Mouse (Mus musculus) midbrain, embryonic 12.5 days (tissue): ENCODE measurements at regions not wholly inside any gene's neighbourhood (a gene's known extent, or its start where the extent isn't known, plus 50 kb on each side); places are given as distances from the start of the nearest gene placed in this dataset.

ENCODE experiments used
- ATAC-seq: fragments of 200-750 bp; cut with Nextera tagmentation; 2 replicates; pipeline ENCODE4 v1.8.0; 2017; ENCODE audit warnings: low read depth, moderate TSS enrichment, moderate library complexity; ENCODE audit not compliant: low FRiP score
- H3K27ac ChIP-seq: fragments of 300-500 bp; sonication (generic); replicated peaks from 2 replicates; pipeline ENCODE4 v1.5.1; 2016; ENCODE audit warnings: mild to moderate bottlenecking
- H3K27me3 ChIP-seq: fragments of 300-500 bp; sonication (generic); 2 replicates; pipeline ENCODE4 v1.6.1; 2016; ENCODE audit warnings: mild to moderate bottlenecking
- H3K36me3 ChIP-seq: fragments of 300-500 bp; sonication (generic); 2 replicates; pipeline ENCODE4 v1.6.1; 2016
- H3K4me1 ChIP-seq: fragments of 300-500 bp; sonication (generic); 2 replicates; pipeline ENCODE4 v1.6.1; 2016
- H3K4me2 ChIP-seq: fragments of 300-500 bp; sonication (generic); replicated peaks from 2 replicates; pipeline ENCODE4 v1.6.1; 2016; ENCODE audit warnings: mild to moderate bottlenecking, moderate library complexity
- H3K4me3 ChIP-seq: fragments of 300-500 bp; sonication (generic); 2 replicates; pipeline ENCODE4 v1.5.1; 2016; ENCODE audit warnings: mild to moderate bottlenecking
- H3K9ac ChIP-seq: fragments of 300-500 bp; sonication (generic); replicated peaks from 2 replicates; pipeline ENCODE4 v1.6.1; 2016; ENCODE audit warnings: mild to moderate bottlenecking, moderate library complexity
- H3K9me3 ChIP-seq: fragments of 300-500 bp; sonication (generic); 2 replicates; pipeline ENCODE4 v1.6.1; 2016; ENCODE audit warnings: mild to moderate bottlenecking
- WGBS: fragments of 180-500 bp; shearing (Covaris S2); methylation state at CpG from one replicate; pipeline ENCODE4 v1.1.7; 2016; 5-methylcytosine and 5-hydroxymethylcytosine counted together

- Histone ChIP-seq H3K36me3 (no peaks in the 10 kb centered on the region), H3K27me3 (no peaks in the 10 kb centered on the region), H3K4me3 (no peak overlapping the region), H3K27ac (no peak overlapping the region), H3K4me1 (no peaks in the 10 kb centered on the region), H3K9me3 (no peaks in the 10 kb centered on the region), H3K9ac (no peak overlapping the region), H3K4me2 (no peak overlapping the region)
- ATAC-seq = no peak
- 90% methylated on average over 7 of the region's 7 CpGs for WGBS
These were observed 57.8 kb upstream of the Cry1 start for GRCm38 (mm10) chr10:85242701-85243100.

DNA sequence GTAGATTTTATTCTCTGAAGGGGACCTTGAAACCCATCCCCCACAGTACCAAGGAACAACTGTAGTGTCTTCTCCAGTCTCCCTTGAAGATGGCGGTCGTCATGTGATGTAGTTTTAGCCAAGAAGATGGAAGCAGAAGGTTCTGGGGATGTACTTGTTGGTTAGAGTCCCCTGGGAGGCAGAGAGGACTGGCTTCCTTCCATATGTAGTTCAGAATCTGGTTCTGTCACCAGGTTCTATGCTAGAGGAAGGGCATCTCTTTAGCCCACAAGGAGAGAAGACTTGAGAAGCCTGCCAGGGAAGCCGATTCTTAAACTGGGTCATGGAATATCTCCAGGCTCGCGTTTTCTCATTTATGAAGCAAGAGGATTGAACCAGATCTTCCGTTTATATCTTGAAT is 58.7 kb upstream of the Cry1 start:
- no peaks in the 10 kb centered on the region for H3K27me3 ChIP-seq
- H3K9me3 ChIP-seq = no peaks in the 10 kb centered on the region
- H3K27ac ChIP-seq = no peak overlapping the region
- no peaks in the 10 kb centered on the region for H3K36me3 ChIP-seq
- H3K4me3 ChIP-seq = no peak overlapping the region
- H3K4me2 ChIP-seq = no peak overlapping the region
- no peaks in the 10 kb centered on the region for H3K4me1 ChIP-seq
- ATAC-seq = no peak
- WGBS = 94% methylated on average over 6 of the region's 6 CpGs
- H3K9ac ChIP-seq = no peak overlapping the region

GRCm38 (mm10) chr10:85265746-85266145 is 80.9 kb upstream of the Cry1 start:
- no peak for ATAC-seq
- Histone ChIP-seq H3K4me2 (no peak overlapping the region), H3K4me3 (no peak overlapping the region), H3K9ac (no peak overlapping the region), H3K27ac (no peak overlapping the region), H3K27me3 (no peaks in the 10 kb centered on the region), H3K4me1 (no peaks in the 10 kb centered on the region), H3K9me3 (no peaks in the 10 kb centered on the region), H3K36me3 (no peaks in the 10 kb centered on the region)
- WGBS = 53% methylated on average over 5 of the region's 5 CpGs

GRCm38 (mm10) chr10:85266148-85266547 is 81.3 kb upstream of the Cry1 start:
- H3K4me1 ChIP-seq = no peaks in the 10 kb centered on the region
- H3K4me3 ChIP-seq = no peak overlapping the region
- no peak for ATAC-seq
- H3K36me3 ChIP-seq = no peaks in the 10 kb centered on the region
- WGBS = 38% methylated on average over 10 of the region's 10 CpGs
- no peak overlapping the region for H3K4me2 ChIP-seq
- H3K9ac ChIP-seq = no peak overlapping the region
- no peak overlapping the region for H3K27ac ChIP-seq
- H3K27me3 ChIP-seq = no peaks in the 10 kb centered on the region
- H3K9me3 ChIP-seq = no peaks in the 10 kb centered on the region

GRCm38 (mm10) chr10:85266796-85267195 is 81.9 kb upstream of the Cry1 start:
- Histone ChIP-seq H3K9me3 (no peaks in the 10 kb centered on the region), H3K4me1 (no peaks in the 10 kb centered on the region), H3K27me3 (no peaks in the 10 kb centered on the region), H3K4me3 (no peak overlapping the region), H3K36me3 (no peaks in the 10 kb centered on the region), H3K9ac (no peak overlapping the region), H3K4me2 (no peak overlapping the region), H3K27ac (no peak overlapping the region)
- no peak for ATAC-seq
- WGBS = 85% methylated on average over 4 of the region's 4 CpGs

- Histone ChIP-seq H3K9ac (no peak overlapping the region), H3K4me3 (no peak overlapping the region), H3K4me1 (peaks cover 3% of the 10 kb centered on the region; the same call in 1 of the 2 replicates), H3K27ac (no peak overlapping the region), H3K27me3 (no peaks in the 10 kb centered on the region), H3K4me2 (no peak overlapping the region), H3K9me3 (no peaks in the 10 kb centered on the region), H3K36me3 (no peaks in the 10 kb centered on the region)
- 60% methylated on average over 6 of the region's 6 CpGs for WGBS
- no peak for ATAC-seq
These were observed 85.3 kb upstream of the Cry1 start for GRCm38 (mm10) chr10:85270209-85270608.

DNA sequence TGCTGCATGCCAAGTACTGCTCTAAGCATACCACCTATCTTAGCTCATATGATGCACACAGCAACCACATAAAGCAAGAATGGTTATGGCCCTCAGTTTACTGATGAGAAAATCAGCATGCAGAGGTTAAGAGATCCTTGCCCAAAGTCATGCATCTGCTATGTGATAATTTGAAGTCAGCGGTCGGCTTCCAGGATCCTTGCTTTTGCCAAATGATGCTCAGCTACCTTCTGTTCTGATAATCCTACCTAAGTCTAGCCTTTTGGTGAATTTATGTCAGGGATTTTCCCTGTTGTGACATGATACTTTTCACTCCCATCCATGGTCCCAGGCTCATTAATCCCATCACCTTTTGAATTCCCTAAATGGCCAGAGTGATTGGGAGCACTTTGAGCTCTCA is 91.9 kb upstream of the Cry1 start:
- WGBS = 95% methylated on average over 2 of the region's 2 CpGs
- no peaks in the 10 kb centered on the region for H3K9me3 ChIP-seq
- H3K4me2 ChIP-seq = no peak overlapping the region
- no peak for ATAC-seq
- H3K4me1 ChIP-seq = peaks cover 3% of the 10 kb centered on the region; the same call in 1 of the 2 replicates
- H3K36me3 ChIP-seq = no peaks in the 10 kb centered on the region
- no peak overlapping the region for H3K4me3 ChIP-seq
- no peak overlapping the region for H3K27ac ChIP-seq
- H3K9ac ChIP-seq = no peak overlapping the region
- H3K27me3 ChIP-seq = no peaks in the 10 kb centered on the region

- ATAC-seq = peak; percentile 81
- Histone ChIP-seq H3K9ac (no peak overlapping the region), H3K4me1 (peaks cover 14% of the 10 kb centered on the region), H3K4me2 (no peak overlapping the region), H3K36me3 (no peaks in the 10 kb centered on the region), H3K27ac (no peak overlapping the region; the same call in 1 of the 2 replicates), H3K9me3 (no peaks in the 10 kb centered on the region), H3K4me3 (no peak overlapping the region), H3K27me3 (no peaks in the 10 kb centered on the region)
- WGBS = 86% methylated on average over 5 of the region's 5 CpGs
These were observed 94.7 kb upstream of the Btbd11 start for GRCm38 (mm10) chr10:85291733-85292476.

- H3K9me3 ChIP-seq = no peaks in the 10 kb centered on the region
- no peak overlapping the region for H3K4me3 ChIP-seq
- ATAC-seq = peak; percentile 91
- WGBS = 33% methylated on average over 2 of the region's 2 CpGs
- no peaks in the 10 kb centered on the region for H3K27me3 ChIP-seq
- H3K27ac ChIP-seq = no peak overlapping the region; the same call in 1 of the 2 replicates
- H3K4me1 ChIP-seq = peaks cover 14% of the 10 kb centered on the region
- no peak overlapping the region for H3K4me2 ChIP-seq
- no peak overlapping the region for H3K9ac ChIP-seq
- no peaks in the 10 kb centered on the region for H3K36me3 ChIP-seq
These were observed 94.1 kb upstream of the Btbd11 start for GRCm38 (mm10) chr10:85292477-85292855.

GRCm38 (mm10) chr10:85293071-85293783 is 93.4 kb upstream of the Btbd11 start:
- H3K4me1 ChIP-seq = peaks cover 14% of the 10 kb centered on the region
- no peak overlapping the region for H3K4me3 ChIP-seq
- 60% methylated on average over 9 of the region's 9 CpGs for WGBS
- no peaks in the 10 kb centered on the region for H3K9me3 ChIP-seq
- H3K9ac ChIP-seq = no peak overlapping the region
- no peaks in the 10 kb centered on the region for H3K36me3 ChIP-seq
- ATAC-seq = 0 out of 2 replicates have a peak, but pooled peaks have one; percentile 56
- H3K27me3 ChIP-seq = no peaks in the 10 kb centered on the region
- H3K4me2 ChIP-seq = no peak overlapping the region
- H3K27ac ChIP-seq = peak overlapping the region; percentile 56

DNA sequence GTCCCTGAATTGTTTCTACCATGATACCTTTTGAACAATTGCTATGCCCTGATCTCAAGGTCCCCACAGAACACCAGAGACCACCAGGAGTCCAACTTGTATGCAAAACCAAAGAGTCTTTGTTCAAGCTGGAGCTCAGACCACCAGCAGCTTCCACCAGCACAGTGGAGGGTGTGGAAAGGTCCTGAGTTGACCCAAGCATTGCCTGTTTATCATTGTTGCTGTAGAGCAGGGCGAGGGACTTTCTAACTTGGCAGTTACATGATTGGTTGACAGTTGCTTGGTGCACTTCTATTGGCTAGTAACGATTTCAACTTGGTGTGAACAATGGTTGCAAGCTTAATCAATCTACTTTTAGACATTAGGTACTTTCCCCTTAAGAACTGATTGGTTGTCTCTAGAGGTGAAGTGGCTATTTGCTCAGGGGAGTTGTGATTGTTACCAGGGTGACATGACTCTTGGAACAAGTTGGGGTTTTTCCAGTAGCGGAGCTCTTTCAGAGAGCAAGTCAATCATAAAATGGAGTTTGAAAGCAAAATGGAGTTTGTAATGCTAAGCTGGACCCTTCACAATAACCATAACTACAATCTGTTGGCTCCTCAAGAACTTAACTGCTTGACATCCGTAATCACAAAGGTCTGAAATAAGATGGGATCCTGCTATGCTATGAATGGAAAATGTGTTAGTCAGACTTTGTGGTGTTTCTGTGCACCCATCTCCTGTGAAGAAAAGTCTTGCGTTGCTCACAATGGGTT is 91.3 kb upstream of the Btbd11 start:
- Histone ChIP-seq H3K9ac (no peak overlapping the region), H3K4me3 (no peak overlapping the region), H3K27me3 (no peaks in the 10 kb centered on the region), H3K36me3 (no peaks in the 10 kb centered on the region), H3K27ac (no peak overlapping the region), H3K4me1 (peaks cover 14% of the 10 kb centered on the region), H3K9me3 (no peaks in the 10 kb centered on the region), H3K4me2 (no peak overlapping the region)
- 87% methylated on average over 5 of the region's 5 CpGs for WGBS
- ATAC-seq = no peak

DNA sequence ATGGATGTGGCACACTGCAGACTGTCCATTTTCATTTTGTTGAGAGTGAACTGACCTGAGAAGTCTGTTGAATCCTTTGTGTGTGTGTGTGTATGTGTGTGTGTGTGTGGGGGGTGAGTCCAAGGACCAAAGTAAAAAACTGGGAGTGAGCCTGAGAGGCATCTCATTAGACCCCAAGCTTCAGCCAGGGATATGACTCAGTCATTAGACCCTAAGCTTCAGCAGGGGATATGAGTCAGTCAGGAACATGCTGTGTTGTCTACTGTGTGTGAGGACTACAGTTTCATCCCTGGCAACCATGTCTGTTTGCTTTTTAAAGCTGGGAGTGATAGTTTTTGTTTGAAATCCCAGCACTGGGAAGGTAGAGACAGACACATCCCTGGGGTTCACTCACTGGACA is 74.8 kb upstream of the Btbd11 start:
- no peaks in the 10 kb centered on the region for H3K27me3 ChIP-seq
- ATAC-seq = no peak

More for the DNA sequence above, 74.8 kb upstream of the Btbd11 start:
- H3K27ac ChIP-seq = no peak overlapping the region
- no peaks in the 10 kb centered on the region for H3K9me3 ChIP-seq
- no peak overlapping the region for H3K4me3 ChIP-seq
- no peaks in the 10 kb centered on the region for H3K4me1 ChIP-seq
- no peaks in the 10 kb centered on the region for H3K36me3 ChIP-seq
- H3K4me2 ChIP-seq = no peak overlapping the region
- no peak overlapping the region for H3K9ac ChIP-seq
